Mouse (Mus musculus) intestine, postnatal 0 days (tissue): ENCODE data around the gene Fam71f2. TPM values are rescaled to one million over a fixed set of nuclear protein-coding genes. Genes with fewer than 3 reads are reported as not detected.

ENCODE experiments used
- ATAC-seq: fragments of 200-750 bp; cut with Nextera tagmentation; 2 replicates; pipeline ENCODE4 v1.8.0; 2017; ENCODE audit warnings: mild to moderate bottlenecking, moderate TSS enrichment, moderate library complexity
- H3K27ac ChIP-seq: fragments of 300-500 bp; sonication (generic); 2 replicates; pipeline ENCODE4 v1.5.1; 2014; ENCODE audit warnings: mild to moderate bottlenecking, low read depth, low read length, moderate library complexity
- H3K27me3 ChIP-seq: fragments of 300-500 bp; sonication (generic); replicated peaks from 2 replicates; pipeline ENCODE4 v1.6.1; 2014; ENCODE audit warnings: low read length, mixed read lengths; ENCODE audit not compliant: control insufficient read depth, insufficient read depth
- H3K36me3 ChIP-seq: fragments of 300-500 bp; sonication (generic); 2 replicates; pipeline ENCODE4 v1.6.1; 2014; ENCODE audit warnings: mild to moderate bottlenecking, moderate library complexity; ENCODE audit not compliant: control insufficient read depth, insufficient read depth
- H3K4me1 ChIP-seq: fragments of 300-500 bp; sonication (generic); replicated peaks from 2 replicates; pipeline ENCODE4 v1.6.1; 2014; ENCODE audit warnings: antibody characterized with exemption, low read length, mixed read lengths; ENCODE audit not compliant: control insufficient read depth, insufficient read depth
- H3K4me2 ChIP-seq: fragments of 300-500 bp; sonication (generic); replicated peaks from 2 replicates; pipeline ENCODE4 v1.6.1; 2014; ENCODE audit warnings: low read depth, mild to moderate bottlenecking, moderate library complexity
- H3K4me3 ChIP-seq: fragments of 300-500 bp; sonication (generic); 2 replicates; pipeline ENCODE4 v1.5.1; 2014; ENCODE audit warnings: low read depth, low read length
- H3K9ac ChIP-seq: fragments of 300-500 bp; sonication (generic); 2 replicates; pipeline ENCODE4 v1.6.1; 2014; ENCODE audit warnings: mild to moderate bottlenecking, low read depth, low read length
- H3K9me3 ChIP-seq: fragments of 300-500 bp; sonication (generic); 2 replicates; pipeline ENCODE4 v1.6.1; 2016; ENCODE audit warnings: mixed run types; ENCODE audit not compliant: control insufficient read depth
- CTCF ChIP-seq: sonication (generic); IDR thresholded peaks from 2 replicates; pipeline ENCODE4 v1.5.1; 2016; ENCODE audit warnings: low read depth, mild to moderate bottlenecking, control low read depth, antibody characterized with exemption, moderate library complexity
- WGBS: fragments of 180-500 bp; shearing (Covaris S2); extraction: QIAGEN DNeasy Blood & Tissue Kit; methylation state at CpG from one replicate; pipeline ENCODE4 v1.1.7; 2014; 5-methylcytosine and 5-hydroxymethylcytosine counted together
- polyA plus RNA-seq: library from polyadenylated mRNA; unstranded; fragments of >200 nt; fragmentation: Nextera tagmentation; extraction: Ambion mirVana; gene quantifications from 2 replicates; pipeline ENCODE4 v1.2.1, GENCODE M21; 2015

Fam71f2 gene
- polyA plus RNA-seq, 1 experiment from 2014 or later: not detected

GRCm38 (mm10) chr6:29308846-29309605 lies 29.6 kb downstream of the Fam71f2 start:
- Histone ChIP-seq H3K9me3 (no peaks in the 10 kb centered on the region), H3K36me3 (no peaks in the 10 kb centered on the region), H3K27me3 (no peaks in the 10 kb centered on the region), H3K9ac (no peak overlapping the region), H3K4me2 (no peak overlapping the region), H3K4me3 (no peak overlapping the region), H3K4me1 (no peaks in the 10 kb centered on the region), H3K27ac (no peak overlapping the region)
- no peak for TF ChIP-seq CTCF
- no peak for ATAC-seq
- WGBS: 88% methylated on average over 16 of the region's 16 CpGs

DNA sequence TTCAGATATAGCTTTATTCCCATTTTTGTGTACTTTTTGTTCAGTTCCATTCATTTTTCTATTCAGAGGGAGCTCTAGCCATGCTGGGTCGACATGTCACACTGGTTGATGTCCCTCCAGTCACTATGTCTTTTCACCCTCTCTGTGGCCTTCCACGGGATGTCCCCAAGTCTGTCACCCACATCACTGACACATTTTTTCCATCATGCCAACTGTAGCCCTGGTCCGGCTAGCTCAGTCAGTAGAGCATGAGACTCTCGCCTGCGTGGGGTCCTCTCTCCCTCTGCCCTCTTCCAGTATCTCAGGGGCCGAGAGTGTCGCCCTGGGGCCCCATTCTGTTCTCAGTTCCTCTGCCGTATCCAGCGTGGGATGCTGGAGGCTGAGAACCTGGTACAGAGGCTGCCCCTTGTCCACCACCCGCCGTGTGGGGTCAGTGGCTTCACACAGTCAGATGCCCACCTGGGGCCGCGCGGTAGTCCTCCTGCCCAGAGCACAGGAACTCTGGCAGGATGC lies 34.4 kb downstream of the Fam71f2 start:
- TF ChIP-seq CTCF: no peak
- H3K27ac ChIP-seq: no peak overlapping the region
- no peak overlapping the region for H3K4me2 ChIP-seq
- no peaks in the 10 kb centered on the region for H3K4me1 ChIP-seq
- H3K4me3 ChIP-seq: no peak overlapping the region
- no peaks in the 10 kb centered on the region for H3K9me3 ChIP-seq
- ATAC-seq: no peak
- 74% methylated on average over 14 of the region's 14 CpGs for WGBS
- no peaks in the 10 kb centered on the region for H3K36me3 ChIP-seq
- no peak overlapping the region for H3K9ac ChIP-seq
- H3K27me3 ChIP-seq: no peaks in the 10 kb centered on the region

DNA sequence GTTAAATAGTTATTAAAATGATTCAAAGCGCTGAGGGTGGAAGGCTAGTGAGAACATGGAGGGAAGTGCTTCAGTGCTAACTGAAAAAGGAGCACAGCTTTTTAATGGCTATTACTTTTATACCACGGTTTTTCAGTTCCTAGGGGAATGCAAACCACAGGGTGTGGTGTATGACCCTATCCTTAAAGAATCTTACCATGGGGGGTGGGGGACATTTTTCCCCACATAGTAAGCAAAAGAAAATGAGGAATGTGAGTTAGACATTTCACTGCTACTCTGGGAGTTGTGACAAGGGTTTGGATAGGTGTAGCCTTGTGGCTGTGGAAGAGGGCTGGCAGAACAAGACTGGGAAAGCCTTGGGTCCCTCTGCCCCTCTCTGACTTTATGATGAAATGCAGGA lies 37.9 kb downstream of the Fam71f2 start:
- Histone ChIP-seq H3K9me3 (no peaks in the 10 kb centered on the region), H3K4me1 (no peaks in the 10 kb centered on the region), H3K36me3 (no peaks in the 10 kb centered on the region), H3K27me3 (no peaks in the 10 kb centered on the region), H3K9ac (no peak overlapping the region), H3K4me2 (no peak overlapping the region), H3K4me3 (no peak overlapping the region), H3K27ac (no peak overlapping the region)
- WGBS: 56% methylated on average over 2 of the region's 2 CpGs
- no peak for TF ChIP-seq CTCF
- ATAC-seq: no peak

DNA sequence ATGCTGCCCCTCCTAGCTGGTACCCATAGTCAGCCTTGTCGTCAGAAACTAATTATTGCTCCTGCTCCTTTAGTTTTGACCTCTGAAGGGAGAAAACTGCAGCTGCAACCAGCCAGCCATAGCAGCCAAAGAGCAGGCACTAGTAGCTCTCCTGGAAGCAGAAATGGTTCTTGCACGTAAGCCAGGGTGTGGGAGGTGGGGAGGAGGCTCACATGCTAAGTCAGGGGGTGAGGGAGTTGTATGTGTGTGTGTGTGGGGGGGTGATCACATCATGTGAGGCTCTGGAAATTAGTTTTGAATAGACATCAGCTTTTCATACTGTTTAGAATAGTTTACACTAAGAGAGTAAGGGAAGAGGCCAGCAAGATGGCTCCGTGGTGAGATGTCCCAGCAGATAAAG lies 38.5 kb downstream of the Fam71f2 start:
- TF ChIP-seq CTCF: no peak
- H3K27me3 ChIP-seq: no peaks in the 10 kb centered on the region
- H3K36me3 ChIP-seq: no peaks in the 10 kb centered on the region
- no peaks in the 10 kb centered on the region for H3K9me3 ChIP-seq
- no peak for ATAC-seq
- WGBS: 60% methylated on average over 3 of the region's 3 CpGs
- H3K27ac ChIP-seq: no peak overlapping the region
- no peaks in the 10 kb centered on the region for H3K4me1 ChIP-seq
- no peak overlapping the region for H3K4me2 ChIP-seq
- no peak overlapping the region for H3K9ac ChIP-seq
- H3K4me3 ChIP-seq: no peak overlapping the region

- H3K4me2 ChIP-seq: no peak within 1 kb of the TSS
- no peaks in the 10 kb centered on the region for H3K27me3 ChIP-seq
- H3K36me3 ChIP-seq: no peaks in the 10 kb centered on the region
- TF ChIP-seq CTCF: no peak
- H3K4me3 ChIP-seq: no peak within 1 kb of the TSS
- no peak within 1 kb of the TSS for H3K9ac ChIP-seq
- 52% methylated on average over 5 of the region's 5 CpGs for WGBS
- H3K27ac ChIP-seq: no peak within 1 kb of the TSS
- ATAC-seq: no peak
- no peaks in the 10 kb centered on the region for H3K4me1 ChIP-seq
- H3K9me3 ChIP-seq: no peaks in the 10 kb centered on the region
Observed at GRCm38 (mm10) chr6:29318879-29319278, 39.5 kb downstream of the Fam71f2 start, which contains the start of gene Fam71f1. Gene Fam71f1 (plus strand): TSS chr6:29319140.

GRCm38 (mm10) chr6:29321586-29321985 lies 42.2 kb downstream of the Fam71f2 start:
- Histone ChIP-seq H3K4me2 (no peak overlapping the region), H3K4me3 (no peak overlapping the region), H3K4me1 (no peaks in the 10 kb centered on the region), H3K27ac (no peak overlapping the region), H3K27me3 (no peaks in the 10 kb centered on the region), H3K9ac (no peak overlapping the region), H3K9me3 (no peaks in the 10 kb centered on the region), H3K36me3 (no peaks in the 10 kb centered on the region)
- 78% methylated on average over 6 of the region's 6 CpGs for WGBS
- TF ChIP-seq CTCF: no peak
- no peak for ATAC-seq
